ENCODE assay signal across 18 mouse cellular contexts in genomic region chr3:92485863-92486262, GRCm38 (mm10). TPM values are rescaled to one million over a fixed set of nuclear protein-coding genes. Genes with fewer than 3 reads are reported as not detected.
DNase-seq lines count a peak whose midpoint lies in the region; ATAC-seq lines count a peak whose summit lies in the region.
"Had no signal": no experiment of that assay in that cellular context is flagged by ENCODE, and none has a peak within 500 bp of the region (broad histone marks: within the 10 kb centered on the region; RNA-seq: fewer than 3 reads in every experiment).

Sprr1a (minus strand) TSS chr3:92485895.

- no peaks in the 10 kb centered on the region for H3K9me3 ChIP-seq in embryonic facial prominence, embryonic 13.5 days
- H3K9me3 ChIP-seq in embryonic facial prominence, embryonic 10.5 days, result no peaks in the 10 kb centered on the region
- H3K9me3 ChIP-seq in heart, embryonic 11.5 days (replicated peaks; ENCODE audit: control insufficient read depth, low read length), result no peaks in the 10 kb centered on the region
- H3K9me3 ChIP-seq: embryonic facial prominence, embryonic 12.5 days; forebrain, embryonic 15.5 days; megakaryocyte, embryonic 14.5 days had no signal

- no peak within 1 kb of the TSS for H3K4me3 ChIP-seq in embryonic facial prominence, embryonic 13.5 days
- H3K4me3 ChIP-seq in embryonic facial prominence, embryonic 10.5 days, result no peak within 1 kb of the TSS
- H3K4me3 ChIP-seq in heart, embryonic 11.5 days (ENCODE audit: low read depth, low read length), result no peak within 1 kb of the TSS
- H3K4me3 ChIP-seq: embryonic facial prominence, embryonic 12.5 days; forebrain, embryonic 15.5 days; megakaryocyte, embryonic 14.5 days had no signal

- no peak for DNase-seq in embryonic facial prominence, embryonic 10.5 days (ENCODE audit: low spot score)
- no peak for DNase-seq in thymus, postnatal 0 days (ENCODE audit: low spot score)
- no peak for DNase-seq in thymus, postnatal 10 days (ENCODE audit: low spot score in 2 of 2)
- peak; percentile 56 for DNase-seq in fat pad, adult 2 months (ENCODE audit: extremely low read depth, low read depth, low spot score)
- DNase-seq in urinary bladder, postnatal 36 days (ENCODE audit: low spot score in 2 of 2), result peak; percentile 23 to 30
- DNase-seq in layer of hippocampus, adult 9-10 months (ENCODE audit: low spot score), result no peak
- DNase-seq: cerebellum, adult 8-10 months; gastrocnemius, postnatal 14 days; thymus, postnatal 36 days had no signal

- no peaks in the 10 kb centered on the region for H3K36me3 ChIP-seq in embryonic facial prominence, embryonic 13.5 days
- H3K36me3 ChIP-seq in embryonic facial prominence, embryonic 10.5 days (replicated peaks), result no peaks in the 10 kb centered on the region
- H3K36me3 ChIP-seq in heart, embryonic 11.5 days (ENCODE audit: control insufficient read depth, insufficient read depth, low read length), result no peaks in the 10 kb centered on the region
- H3K36me3 ChIP-seq: embryonic facial prominence, embryonic 12.5 days; forebrain, embryonic 15.5 days had no signal

- 0 out of 2 replicates have a peak within 1 kb of the TSS, but pooled peaks have one; percentile 2 for H3K27ac ChIP-seq in embryonic facial prominence, embryonic 13.5 days
- H3K27ac ChIP-seq in embryonic facial prominence, embryonic 10.5 days (replicated peaks), result no peak within 1 kb of the TSS
- H3K27ac ChIP-seq in heart, embryonic 11.5 days (ENCODE audit: low read depth, low read length), result no peak within 1 kb of the TSS
- H3K27ac ChIP-seq: embryonic facial prominence, embryonic 12.5 days; forebrain, embryonic 15.5 days; liver, embryonic 14.5 days had no signal

- no peak for ATAC-seq in embryonic facial prominence, embryonic 13.5 days (ENCODE audit: insufficient number of reproducible peaks, insufficient read depth, low FRiP score, low TSS enrichment, low read depth)
- ATAC-seq in heart, embryonic 11.5 days (replicated peaks; ENCODE audit: insufficient number of reproducible peaks, low FRiP score, low TSS enrichment), result no peak
- ATAC-seq: forebrain, embryonic 15.5 days; hindbrain, embryonic 16.5 days had no signal

- H3K4me1 ChIP-seq in embryonic facial prominence, embryonic 13.5 days, result no peaks in the 10 kb centered on the region
- H3K4me1 ChIP-seq in embryonic facial prominence, embryonic 10.5 days, result no peaks in the 10 kb centered on the region
- H3K4me1 ChIP-seq in heart, embryonic 11.5 days (ENCODE audit: control insufficient read depth, insufficient read depth, low read length), result no peaks in the 10 kb centered on the region; the same call in 1 of the 2 replicates
- H3K4me1 ChIP-seq: embryonic facial prominence, embryonic 12.5 days; forebrain, embryonic 15.5 days; megakaryocyte, embryonic 14.5 days had no signal

- no peak within 1 kb of the TSS for H3K9ac ChIP-seq in embryonic facial prominence, embryonic 13.5 days
- no peak within 1 kb of the TSS for H3K9ac ChIP-seq in heart, embryonic 11.5 days (ENCODE audit: low read depth, low read length)
- H3K9ac ChIP-seq: embryonic facial prominence, embryonic 12.5 days; forebrain, embryonic 15.5 days; liver, embryonic 14.5 days had no signal

- no peak within 1 kb of the TSS for H3K4me2 ChIP-seq in embryonic facial prominence, embryonic 13.5 days
- no peak within 1 kb of the TSS for H3K4me2 ChIP-seq in heart, embryonic 11.5 days
- H3K4me2 ChIP-seq: embryonic facial prominence, embryonic 12.5 days; forebrain, embryonic 15.5 days had no signal

- no peaks in the 10 kb centered on the region for H3K27me3 ChIP-seq in embryonic facial prominence, embryonic 13.5 days
- no peaks in the 10 kb centered on the region for H3K27me3 ChIP-seq in embryonic facial prominence, embryonic 10.5 days (replicated peaks; ENCODE audit: low read depth, poor library complexity, severe bottlenecking)
- H3K27me3 ChIP-seq in heart, embryonic 11.5 days (ENCODE audit: control insufficient read depth, insufficient read depth, low read length), result no peaks in the 10 kb centered on the region
- H3K27me3 ChIP-seq: embryonic facial prominence, embryonic 12.5 days; forebrain, embryonic 15.5 days; megakaryocyte, embryonic 14.5 days had no signal

RNA-seq across cellular contexts. Expression of gene Sprr1a, which starts in this region (rescaled TPM):
- polyA plus RNA-seq in embryonic facial prominence, embryonic 13.5 days (2015; fragmentation: Nextera tagmentation; extraction: Ambion mirVana), result 21.6 and 26.7 TPM in 2 replicates
- not detected in 2 replicates for polyA plus RNA-seq in embryonic facial prominence, embryonic 10.5 days (2016; fragmentation: Nextera tagmentation; extraction: Ambion mirVana)
- 14.9 and 17.7 TPM in 2 replicates for polyA plus RNA-seq in thymus, postnatal 0 days (2015; fragmentation: Nextera tagmentation; extraction: Ambion mirVana)
- polyA plus RNA-seq in heart, embryonic 11.5 days (2014; fragmentation: Nextera tagmentation; extraction: Ambion mirVana), result 0.48 and 0.74 TPM in 2 replicates
- polyA plus RNA-seq: brain, embryonic 14.5 days; forebrain, embryonic 15.5 days; liver, embryonic 14.5 days; spleen, adult 2 months had no signal

Comparison
In these comparisons a context has a peak if more than half of its experiments do, and no peak if none do; other contexts are left out.
1. DNase-seq: peak in fat pad, adult 2 months (single experiment) and urinary bladder, postnatal 36 days (2 of 2); none in embryonic facial prominence, embryonic 10.5 days (single experiment), thymus, postnatal 0 days (single experiment), thymus, postnatal 10 days (0 of 2) and layer of hippocampus, adult 9-10 months (single experiment).